Mouse (Mus musculus) layer of hippocampus, adult 9-11 months (tissue): ENCODE results near the gene Ptrh1.

Experiments
- DNase-seq: peaks from one replicate; pipeline ENCODE4 v3.0.0; 2022

Ptrh1 gene

DNA sequence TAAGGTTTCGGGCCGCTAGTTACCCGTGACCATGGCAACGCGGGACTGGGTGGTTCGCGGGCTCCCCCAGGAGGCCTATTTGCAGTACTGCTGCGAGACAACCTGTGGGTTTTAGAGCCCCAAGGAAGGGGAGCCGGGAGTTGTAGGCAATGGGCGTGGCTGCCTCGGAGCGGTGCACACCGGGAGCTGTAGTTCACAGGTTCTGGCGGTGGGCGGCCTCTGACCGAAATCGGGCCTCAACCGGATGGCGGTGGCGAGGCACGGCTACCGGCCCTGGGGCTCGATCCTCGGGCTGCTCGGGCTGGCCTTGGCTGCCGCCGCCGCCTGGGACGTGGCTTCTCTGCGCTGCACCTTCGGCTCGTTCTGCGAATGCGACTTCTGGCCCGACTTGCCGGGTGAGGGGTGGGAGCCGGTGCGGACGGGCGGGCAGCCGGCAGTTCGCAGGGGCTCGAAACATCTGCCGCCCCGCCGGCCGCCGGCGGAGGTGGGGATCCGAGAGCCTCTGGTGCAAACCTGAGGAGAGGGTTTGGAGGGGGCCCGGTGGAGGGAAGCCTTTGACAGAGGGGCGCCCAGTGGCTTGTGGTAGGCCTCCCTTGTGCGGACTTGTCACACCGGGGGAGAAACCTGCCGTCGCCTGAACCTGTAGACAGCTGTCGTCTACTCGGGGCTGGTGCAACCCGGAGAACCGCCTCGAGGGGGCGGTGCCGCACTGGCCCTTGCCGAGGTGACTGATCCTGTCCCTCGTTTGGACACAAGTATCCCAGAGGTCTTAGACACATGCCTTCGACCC, 18.3 kb upstream of the Ptrh1 start, which contains the start of gene Tor2a:
Gene Tor2a (plus strand): TSS at position 179 of the 790 bp plus-strand sequence.
- peak; percentile 97 for DNase-seq

DNA sequence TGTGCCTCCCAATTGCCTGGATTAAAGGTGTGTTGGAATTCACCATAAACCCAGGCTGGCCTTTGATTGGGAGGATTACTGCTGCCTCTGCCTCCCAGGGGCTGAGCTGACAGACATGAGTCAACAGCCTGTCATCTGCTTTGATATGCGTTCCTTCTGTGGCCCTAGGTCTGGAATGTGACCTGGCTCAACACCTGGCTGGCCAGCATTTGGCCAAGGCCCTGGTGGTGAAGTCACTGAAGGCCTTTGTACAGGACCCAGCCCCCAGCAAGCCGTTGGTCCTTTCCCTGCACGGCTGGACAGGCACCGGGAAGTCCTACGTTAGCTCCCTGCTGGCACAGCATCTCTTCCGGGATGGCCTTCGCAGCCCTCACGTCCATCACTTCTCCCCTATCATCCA, 17.1 kb upstream of the Ptrh1 start:
- no peak for DNase-seq

DNA sequence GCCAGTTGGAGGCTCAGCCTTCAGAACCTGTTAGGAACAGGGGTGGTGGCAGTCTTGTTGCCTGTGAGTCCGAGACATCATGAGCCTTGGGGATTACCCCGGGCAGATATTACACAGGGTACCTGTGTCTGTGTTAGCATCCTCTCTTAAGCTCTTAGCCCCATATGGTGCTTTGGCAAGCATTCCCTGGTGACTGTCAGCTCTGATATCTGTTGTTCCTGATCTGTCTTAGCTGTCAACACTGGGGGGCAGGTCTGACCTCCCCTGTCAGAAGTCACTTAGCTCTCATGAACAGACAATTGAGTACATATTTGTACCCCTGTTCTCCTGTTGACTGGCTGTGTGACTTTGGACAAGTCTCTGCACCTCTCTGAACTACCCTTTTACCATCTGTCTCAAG, 16.6 kb upstream of the Ptrh1 start:
- no peak for DNase-seq

DNA sequence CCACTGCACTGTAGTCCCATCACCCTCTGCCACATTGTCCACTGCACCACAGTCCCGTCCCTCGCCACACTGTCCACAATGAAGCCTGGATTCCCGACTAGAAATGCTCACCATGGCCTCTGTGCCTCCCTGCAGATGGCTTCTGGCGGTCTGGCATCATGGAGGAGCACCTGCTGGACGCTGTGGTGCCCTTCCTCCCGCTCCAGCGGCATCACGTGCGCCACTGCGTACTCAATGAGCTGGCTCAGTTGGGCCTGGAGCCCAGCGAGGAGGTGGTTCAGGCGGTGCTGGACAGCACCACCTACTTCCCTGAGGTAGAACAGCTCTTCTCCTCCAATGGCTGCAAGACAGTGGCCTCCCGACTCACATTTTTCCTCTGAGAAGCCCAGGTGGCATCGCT, 14.2 kb upstream of the Ptrh1 start:
- DNase-seq, result no peak

DNA sequence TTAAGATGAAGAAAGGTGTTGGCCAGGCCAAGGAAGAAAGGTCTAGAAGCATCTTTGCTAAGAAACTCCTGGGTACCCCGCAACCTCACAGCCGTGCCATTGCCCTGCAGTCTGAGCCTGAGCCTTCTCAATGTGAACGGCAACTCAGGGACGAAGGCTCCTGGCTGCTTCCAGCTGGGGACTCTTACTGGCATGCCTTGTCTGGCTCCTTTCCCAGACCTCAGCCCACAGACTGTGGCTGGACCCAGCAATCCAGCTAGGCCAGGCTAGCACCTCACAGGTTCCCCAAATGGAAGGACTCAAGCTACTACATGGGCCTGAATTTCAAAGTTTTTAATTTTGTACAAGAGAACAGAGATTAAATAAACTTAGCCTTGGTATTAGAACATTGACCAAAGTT, 13.7 kb upstream of the Ptrh1 start:
- DNase-seq, result no peak

DNA sequence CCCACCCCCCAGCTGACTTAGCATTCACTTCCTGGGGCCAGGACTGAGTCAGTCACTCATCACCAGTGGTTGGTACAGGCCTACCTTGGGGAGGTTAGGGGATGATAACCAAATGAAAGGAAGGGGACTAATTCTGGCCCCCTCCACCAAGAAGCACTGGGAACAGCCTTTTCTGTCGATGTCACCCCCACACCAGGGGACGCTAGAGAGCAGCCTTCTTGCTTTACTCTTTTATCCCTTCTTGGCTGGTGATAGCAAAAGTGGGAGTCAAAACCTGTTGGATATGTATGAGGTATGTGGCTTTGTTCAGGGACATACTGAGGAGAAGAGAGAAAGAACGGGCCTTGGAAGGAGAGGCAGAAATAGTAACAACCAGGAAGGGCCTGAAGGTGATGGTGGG, 12.2 kb upstream of the Ptrh1 start:
- DNase-seq, result no peak

DNA sequence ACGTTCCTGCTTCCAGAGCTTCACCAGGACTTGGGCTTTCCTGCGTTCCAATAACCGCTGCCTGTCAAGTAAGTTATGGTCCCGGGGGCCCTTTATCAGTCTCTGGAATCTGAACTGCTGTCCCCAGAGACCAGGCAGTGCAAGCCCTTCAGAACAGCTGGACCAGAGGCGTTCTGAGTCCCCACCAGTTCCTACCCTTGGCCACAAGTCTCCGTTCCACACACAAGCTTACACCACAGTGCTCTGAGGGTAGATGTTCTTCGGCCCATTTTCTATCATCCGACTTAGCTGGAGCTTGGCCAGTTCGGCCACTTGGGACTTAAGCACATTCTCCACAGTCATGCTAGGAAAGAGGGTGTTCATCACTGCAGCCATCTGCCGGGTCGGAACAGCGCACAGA, 8.3 kb upstream of the Ptrh1 start:
- no peak for DNase-seq

DNA sequence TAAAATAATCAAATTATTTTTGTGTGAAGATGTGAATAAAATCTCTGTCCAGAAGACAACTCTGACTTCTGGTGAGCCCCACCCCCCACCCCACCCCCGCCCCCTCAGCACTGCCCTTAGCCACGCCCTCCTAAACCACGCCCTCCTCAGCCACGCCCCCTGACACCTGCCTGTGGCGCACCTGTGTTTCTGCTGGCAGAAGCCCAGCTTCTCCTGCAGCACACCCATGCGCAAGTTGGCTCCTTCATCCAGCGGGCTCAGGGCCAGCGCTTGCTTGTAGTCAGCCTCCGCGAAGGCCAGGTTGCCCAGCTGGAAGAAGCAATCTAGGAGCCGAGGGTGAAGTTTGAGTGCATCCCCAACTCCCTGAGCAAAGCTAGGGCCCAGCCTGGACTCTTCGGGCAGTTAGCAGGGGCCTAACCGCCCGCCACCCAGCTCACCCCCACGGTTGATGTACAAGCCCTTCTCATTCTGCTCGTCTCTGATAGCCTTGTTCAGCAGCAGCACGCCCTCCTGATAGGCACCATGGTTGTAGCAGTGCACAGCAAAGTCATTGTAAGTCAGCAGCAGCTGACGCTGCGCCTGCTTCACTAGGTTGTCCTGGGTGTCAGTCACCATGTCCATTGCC, 6.8 kb upstream of the Ptrh1 start:
- no peak for DNase-seq

DNA sequence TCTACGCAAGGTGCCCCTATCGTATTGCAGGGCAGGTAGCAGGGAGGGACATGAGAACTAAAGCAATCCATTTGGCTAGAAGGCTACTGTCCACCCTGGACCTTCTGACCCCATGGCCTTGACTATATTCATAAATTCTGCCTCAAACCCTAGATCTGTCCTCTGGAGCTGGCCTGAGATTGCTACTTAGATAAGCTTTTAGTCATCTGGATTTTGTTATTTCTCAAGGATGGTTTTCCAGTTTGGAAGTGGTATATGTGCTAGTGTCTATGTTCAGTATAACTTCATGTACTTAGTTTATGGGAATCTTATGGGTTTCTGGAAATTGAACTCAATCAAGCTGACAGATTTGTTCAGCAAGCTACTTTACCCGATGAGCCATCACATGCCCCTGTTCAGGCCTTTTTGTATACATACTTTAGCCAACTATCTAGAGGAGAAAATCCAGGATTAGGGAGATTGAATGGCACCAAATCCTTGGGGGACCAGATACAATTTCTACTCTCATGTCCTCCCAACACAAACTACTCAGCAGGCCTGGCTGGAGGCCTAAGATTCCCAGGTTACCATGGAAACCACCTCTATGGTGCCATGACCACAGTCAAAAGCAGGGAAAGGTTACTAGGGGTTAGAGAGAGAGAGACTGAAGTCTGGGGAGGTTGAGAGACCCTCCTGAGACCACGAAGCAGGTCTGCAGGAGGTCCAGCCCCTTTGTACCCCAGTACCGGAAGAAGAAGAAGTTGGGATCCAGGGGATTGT, 6.1 kb upstream of the Ptrh1 start:
- DNase-seq, result no peak

DNA sequence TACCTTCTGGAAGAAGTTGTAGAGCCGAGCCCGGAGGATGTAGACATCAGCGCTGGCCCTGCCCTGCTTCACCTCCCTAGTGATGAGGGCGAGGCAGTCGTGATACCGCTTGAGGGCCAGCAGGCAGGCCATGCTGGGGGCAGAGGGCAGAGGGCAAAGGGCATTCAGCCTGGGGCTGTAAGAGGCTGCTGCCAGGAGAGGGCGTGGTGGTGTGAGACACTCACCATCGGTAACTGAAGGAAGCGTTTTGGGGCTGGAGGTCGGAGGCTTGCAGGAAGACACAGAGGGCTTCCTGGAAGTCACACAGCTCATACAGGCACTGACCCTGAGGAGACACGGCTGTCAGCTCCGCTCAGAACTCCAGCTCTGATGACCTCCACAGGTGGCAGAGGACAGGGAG, 3.7 kb upstream of the Ptrh1 start:
- DNase-seq, result no peak

DNA sequence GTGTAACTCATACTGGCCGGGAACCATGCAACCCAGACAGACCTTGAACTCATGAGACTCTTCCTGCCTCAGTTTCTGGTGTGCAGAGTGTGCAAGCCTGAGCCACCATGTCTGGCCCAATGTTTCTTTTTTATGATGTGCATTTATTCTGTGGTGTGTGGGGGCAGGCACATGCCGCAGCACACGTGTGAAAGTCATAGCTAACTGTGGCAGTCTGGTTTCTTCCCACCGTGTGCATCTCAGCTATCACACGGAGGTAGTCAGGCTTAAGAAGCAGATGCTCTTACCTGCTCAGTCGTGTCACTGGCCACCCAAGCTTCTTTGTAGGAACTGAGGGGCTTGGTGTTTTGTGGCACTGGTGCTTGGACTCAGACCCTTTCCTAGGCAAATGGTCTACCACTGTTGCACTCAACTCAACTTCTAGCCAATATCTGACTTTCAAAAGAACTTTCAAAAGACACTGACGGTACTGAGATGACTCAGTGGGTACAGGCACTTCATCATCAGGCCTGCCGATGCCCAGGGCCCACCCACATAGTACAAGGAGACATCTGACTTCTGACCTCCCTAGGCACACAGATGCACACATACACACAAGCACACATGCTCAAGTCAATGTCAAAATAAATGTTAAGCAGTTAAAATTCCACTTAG, 2.8 kb upstream of the Ptrh1 start:
- no peak for DNase-seq

DNA sequence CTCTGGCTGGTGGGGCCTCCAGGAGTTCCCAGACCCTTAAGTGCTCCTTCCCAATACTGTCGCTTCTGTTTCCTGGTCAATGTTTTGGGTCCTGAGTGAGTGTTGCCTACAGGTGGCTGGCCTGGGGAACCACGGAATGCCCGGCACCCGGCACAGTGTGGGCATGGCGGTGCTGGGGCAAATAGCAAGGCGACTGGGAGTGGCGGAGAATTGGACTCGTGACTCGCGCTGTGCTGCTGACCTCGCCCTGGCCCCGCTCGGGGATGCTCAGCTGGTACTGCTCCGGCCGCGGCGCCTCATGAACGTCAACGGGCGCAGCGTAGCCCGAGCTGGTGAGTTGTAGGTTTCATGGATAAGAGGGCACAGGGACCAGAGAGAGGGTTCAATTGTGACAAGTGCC, 606 bp downstream of the Ptrh1 start:
- DNase-seq, result no peak

DNA sequence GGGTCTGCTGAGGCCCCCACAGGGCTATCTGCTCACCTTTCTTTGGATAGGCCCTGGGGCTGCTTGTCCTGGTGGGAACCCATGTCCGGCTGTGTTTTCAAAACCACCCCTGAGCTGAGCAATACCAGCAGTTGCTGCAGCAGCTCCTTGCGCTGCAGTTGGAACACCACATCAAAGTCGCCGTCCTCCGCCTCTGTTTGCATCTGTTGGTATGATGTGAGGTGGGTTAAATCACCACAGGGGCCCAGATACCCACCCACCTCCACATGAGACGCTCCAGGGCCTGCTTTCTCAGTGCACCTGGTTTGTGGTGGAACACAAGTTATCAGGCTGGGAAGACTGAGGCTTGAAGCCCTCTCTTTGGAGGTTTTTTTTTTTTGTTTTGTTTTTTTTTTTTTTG, 2.5 kb downstream of the Ptrh1 start:
- no peak for DNase-seq

DNA sequence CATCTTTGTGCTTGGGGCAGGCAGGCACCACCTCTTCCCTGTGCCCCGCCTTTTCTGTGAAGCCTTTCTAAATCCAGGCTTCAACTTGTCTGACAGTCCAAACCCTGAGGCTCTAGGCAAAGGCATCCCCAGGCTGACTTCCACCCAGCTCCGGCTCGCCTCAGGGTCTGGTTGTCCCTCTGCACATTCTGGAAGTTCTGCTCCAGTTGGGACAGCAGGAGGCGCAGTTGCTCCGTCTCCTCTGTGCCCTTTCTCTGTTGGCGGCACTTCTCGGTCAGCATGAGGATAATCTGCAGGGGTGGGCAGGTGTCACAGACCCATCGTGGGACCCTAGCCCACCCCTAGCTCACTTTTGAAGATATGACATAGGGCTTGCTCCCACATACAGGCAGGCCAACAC, 3.5 kb downstream of the Ptrh1 start:
- no peak for DNase-seq

DNA sequence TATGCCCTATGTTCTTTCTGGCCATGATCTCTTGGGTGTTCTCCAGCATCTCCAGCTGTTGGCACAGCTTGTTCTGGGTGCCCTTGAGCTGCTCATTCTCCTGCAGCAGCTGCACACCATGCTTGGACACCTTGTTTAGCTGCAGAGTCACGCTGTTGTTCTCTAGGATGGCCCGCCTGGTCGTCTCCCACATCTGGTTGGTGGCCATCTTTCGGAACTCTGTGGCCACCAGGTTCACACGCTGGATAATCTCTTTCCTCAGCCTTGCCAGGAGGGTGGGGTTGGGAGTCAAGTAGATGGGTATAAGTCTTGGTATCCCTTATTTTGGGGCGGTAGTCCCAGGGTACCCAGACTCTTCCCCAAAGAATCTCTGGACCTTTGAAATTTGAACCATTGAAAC, 4.1 kb downstream of the Ptrh1 start:
- DNase-seq, result no peak

DNA sequence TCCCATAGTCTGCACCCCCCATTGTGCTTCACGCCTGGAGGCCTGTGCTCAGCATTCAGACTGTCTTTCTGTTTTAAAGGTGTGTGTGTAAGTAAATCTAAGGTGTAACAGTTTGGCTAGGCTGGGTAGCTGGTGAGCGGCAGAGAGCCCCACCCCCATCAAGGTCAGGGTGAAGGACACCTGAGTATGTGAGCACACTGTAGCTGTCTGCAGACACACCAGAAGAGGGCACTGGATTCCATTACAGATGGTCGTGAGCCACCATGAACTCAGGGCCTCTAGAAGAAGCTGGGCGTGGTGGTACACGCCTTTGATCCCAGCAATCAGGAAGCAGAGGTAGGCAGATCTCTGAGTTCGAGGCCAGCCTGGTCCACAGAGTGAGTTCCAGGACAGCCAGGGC, 6.1 kb downstream of the Ptrh1 start:
- DNase-seq, result no peak

DNA sequence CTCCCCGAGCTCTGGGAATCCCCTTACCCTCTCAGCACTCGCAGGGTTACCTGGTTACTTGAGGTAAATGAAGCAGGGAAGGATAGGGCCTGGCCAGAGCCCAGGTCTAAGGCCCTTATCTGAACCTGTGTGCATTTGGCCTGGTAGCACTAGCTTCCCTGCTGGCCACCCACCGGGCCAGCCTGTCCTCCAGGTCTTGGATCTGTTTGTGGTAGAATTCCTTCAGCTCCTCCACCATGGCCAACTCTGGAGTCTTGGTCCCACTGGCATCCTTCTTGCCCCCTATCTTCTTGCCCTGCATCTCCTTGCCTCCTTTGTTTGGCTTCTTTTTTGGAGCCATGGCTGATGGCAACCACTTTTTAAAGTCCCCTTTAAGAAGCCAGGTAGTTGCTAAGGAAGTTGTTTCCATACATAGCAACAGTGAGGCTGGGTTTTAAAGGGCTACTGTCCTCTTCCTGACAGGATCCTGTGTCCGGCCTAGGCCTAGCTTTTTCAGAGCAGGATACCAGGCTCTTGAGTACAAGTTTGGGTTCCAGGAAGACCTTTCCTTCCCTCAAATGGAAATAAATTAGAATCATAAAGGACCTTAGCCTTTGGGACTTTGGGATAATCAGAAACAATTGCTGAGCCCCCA, 8.6 kb downstream of the Ptrh1 start, which contains the start of gene Cfap157:
Gene Cfap157 (minus strand): TSS at position 381 of the 634 bp plus-strand sequence.
- DNase-seq, result no peak

DNA sequence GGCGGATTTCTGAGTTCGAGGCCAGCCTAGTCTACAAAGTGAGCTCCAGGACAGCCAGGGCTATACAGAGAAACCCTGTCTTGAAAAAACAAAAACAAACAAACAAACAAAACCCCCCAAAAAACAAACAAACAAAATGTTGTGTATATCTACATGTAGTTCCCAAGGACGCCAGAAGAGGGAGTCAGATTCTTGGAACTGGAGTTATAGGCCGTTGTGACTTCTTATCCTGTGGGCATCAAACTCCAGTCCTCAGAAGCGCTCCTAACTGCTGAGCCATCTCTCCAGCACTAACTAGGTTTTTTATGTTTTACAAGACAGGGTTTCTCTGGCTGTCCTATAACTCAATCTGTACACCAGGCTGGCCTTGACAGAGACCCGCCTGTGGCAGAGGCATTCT, 11.6 kb downstream of the Ptrh1 start:
- no peak for DNase-seq

DNA sequence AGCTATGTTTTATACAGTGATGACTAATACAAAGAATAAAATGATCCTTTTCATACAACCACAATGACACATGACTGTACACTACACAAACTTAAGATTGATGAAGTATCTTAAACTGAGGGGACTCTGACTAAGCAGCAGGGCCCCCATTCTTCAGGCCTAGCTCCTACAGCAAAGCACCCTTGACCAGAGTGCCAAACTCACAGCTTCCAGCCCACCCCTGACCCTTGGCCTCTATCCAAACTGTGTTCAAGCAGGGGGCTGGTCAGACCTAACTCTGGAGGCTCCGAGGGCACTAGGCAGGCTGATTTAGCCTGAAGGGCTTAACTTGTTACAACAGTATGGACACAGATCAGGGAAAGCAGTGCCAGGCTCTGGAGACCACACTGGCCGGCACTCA, 13.0 kb downstream of the Ptrh1 start:
- no peak for DNase-seq

DNA sequence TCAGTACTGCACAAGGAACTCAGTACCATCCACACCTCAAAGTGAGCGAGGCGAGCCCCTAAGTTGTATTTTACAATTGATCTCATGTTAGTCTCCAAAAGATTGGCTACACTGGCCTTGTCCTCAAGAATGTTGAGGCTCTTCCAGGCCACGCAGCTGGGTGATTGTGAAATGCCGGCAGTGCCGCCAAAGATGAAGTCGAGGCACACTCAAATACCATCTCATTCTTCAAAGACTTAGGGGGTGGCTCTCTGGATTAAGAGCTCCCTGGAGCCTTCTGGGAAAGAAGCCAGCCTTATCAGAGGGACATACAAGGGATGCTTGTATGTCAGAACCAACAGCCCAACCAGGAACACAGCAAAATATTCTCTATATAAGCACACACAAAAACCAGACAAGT, 15.7 kb downstream of the Ptrh1 start:
- no peak for DNase-seq

DNA sequence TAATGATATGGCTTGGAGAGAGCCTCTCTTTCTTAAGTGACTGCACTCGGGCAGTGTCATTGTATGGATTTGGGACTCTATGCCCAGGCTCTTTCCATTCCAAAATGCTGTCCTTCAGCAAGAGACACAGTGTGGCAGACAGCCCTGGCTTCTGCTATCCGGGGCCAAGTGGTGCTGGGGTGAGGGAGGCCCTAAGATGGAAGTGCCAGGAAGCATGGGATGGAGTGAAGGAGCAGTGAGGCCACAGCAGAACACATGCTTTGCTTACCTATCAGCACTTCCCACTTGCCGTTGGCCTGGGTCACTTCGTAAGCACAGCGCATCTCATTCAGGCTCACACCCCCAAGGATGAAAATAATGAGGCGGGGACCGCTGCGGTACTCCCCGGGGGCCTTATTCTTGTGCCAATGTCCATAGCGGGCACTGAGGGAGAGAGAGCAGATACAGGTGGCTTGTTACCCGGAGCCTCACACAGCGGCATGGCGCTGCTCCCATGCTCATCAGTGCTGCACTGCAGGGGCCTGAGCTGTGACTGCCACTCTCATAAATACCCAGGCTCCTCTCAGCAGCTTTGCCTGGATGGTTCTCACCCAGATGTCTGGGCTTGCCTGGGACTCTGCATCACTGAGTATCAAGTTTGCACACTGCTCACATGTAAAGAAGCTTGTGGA, 20.3 kb downstream of the Ptrh1 start:
- no peak for DNase-seq

DNA sequence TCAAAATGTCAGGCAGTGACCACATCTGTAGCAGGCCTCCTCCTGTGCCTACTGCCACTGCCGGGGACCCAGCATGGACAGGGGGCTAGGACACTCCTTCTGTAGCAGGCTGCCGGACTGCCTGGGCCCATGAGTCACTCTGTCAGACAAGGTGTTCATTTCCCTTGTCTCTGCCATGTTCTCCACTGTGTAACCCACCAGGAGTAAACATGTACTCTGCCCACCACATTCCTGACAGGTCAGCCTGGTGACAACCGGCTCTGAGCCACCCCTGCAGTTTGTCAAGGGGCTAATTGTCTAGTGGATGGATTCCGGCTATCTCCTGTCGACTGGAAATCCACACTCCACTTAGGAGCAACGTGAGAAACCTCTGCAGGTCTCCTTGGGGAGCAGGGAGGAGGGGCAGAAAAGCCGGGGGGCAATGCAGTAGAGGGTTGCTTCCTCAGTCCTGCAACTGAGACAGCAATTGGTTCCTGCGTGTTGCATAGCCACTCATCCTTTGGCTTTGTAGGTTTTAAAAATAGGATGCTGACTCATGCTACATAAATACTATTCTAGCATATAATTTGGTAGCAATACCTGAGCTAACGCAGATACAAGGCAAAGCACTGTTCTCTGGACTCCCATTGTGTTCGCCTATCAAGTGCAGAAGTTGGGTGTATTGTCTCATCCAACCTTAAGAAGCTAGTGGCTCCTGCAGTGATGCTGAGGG, 22.8 kb downstream of the Ptrh1 start:
- no peak for DNase-seq
